Mouse (Mus musculus) myocyte (in vitro differentiated cells): Measurements from ENCODE around the gene Spata33. TPM values are rescaled to one million over a fixed set of nuclear protein-coding genes. Genes with fewer than 3 reads are reported as not detected.
"Not testable (repeated sequence)": the region's sequence is repeated elsewhere in the genome, so short reads cannot be mapped to it uniquely, and the experiment has no call there.

Experiments
- H3K27me3 ChIP-seq: one replicate; pipeline ENCODE4 v1.6.1; 2011; ENCODE audit not compliant: control insufficient read depth, insufficient read depth, insufficient read length
- H3K36me3 ChIP-seq: one replicate; pipeline ENCODE4 v1.6.1; 2011; ENCODE audit not compliant: control insufficient read depth, insufficient read depth
- H3K4me2 ChIP-seq: one replicate; pipeline ENCODE4 v1.6.1; 2011; ENCODE audit warnings: low read depth, control low read depth
- H3K4me3 ChIP-seq: one replicate; pipeline ENCODE4 v1.5.1; 2011; ENCODE audit warnings: mild to moderate bottlenecking, control low read depth, moderate library complexity
- H3K79me2 ChIP-seq: one replicate; pipeline ENCODE4 v1.6.1; 2011; ENCODE audit not compliant: control insufficient read depth, insufficient read depth
- H3ac ChIP-seq: one replicate; pipeline ENCODE4 v1.6.1; 2011; ENCODE audit not compliant: control insufficient read depth, insufficient read length
- CEBPB ChIP-seq: IDR thresholded peaks from 2 replicates; pipeline ENCODE4 v1.6.1; 2011; ENCODE audit warnings: mild to moderate bottlenecking, moderate library complexity; ENCODE audit not compliant: poor library complexity, insufficient read depth, severe bottlenecking
- E2F4 ChIP-seq: IDR thresholded peaks from one replicate; pipeline ENCODE4 v1.6.1; 2011; ENCODE audit warnings: mild to moderate bottlenecking, control low read depth, moderate library complexity; ENCODE audit not compliant: insufficient read depth
- MAX ChIP-seq: IDR thresholded peaks from one replicate; pipeline ENCODE4 v1.6.1; 2011; ENCODE audit warnings: low read depth, mild to moderate bottlenecking, control low read depth
- MYOD1 ChIP-seq, 3 experiments: IDR thresholded peaks; one replicate each; pipeline ENCODE4 v1.6.1; 2011; ENCODE audit warnings: control low read depth in 2 of 3, low read depth in 2 of 3, mild to moderate bottlenecking in 2 of 3, moderate library complexity in 1 of 3; ENCODE audit not compliant: insufficient read length in 2 of 3, control insufficient read depth in 1 of 3
- MYOG ChIP-seq, 3 experiments: IDR thresholded peaks; one replicate each; pipeline ENCODE4 v1.6.1; 2011; ENCODE audit warnings: control low read depth in 2 of 3, low read depth in 2 of 3, mild to moderate bottlenecking in 2 of 3; ENCODE audit not compliant: insufficient read length in 2 of 3, control insufficient read depth in 1 of 3, insufficient read depth in 1 of 3
- POLR2A ChIP-seq: IDR thresholded peaks from one replicate; pipeline ENCODE4 v1.6.1; 2011; ENCODE audit warnings: low read depth, mild to moderate bottlenecking, control low read depth, moderate library complexity; ENCODE audit not compliant: insufficient read length
- POLR2AphosphoS2 ChIP-seq: IDR thresholded peaks from one replicate; pipeline ENCODE4 v1.6.1; 2011; ENCODE audit warnings: low read depth, control low read depth; ENCODE audit not compliant: insufficient read length
- REST ChIP-seq: IDR thresholded peaks from one replicate; pipeline ENCODE4 v1.6.1; 2011; ENCODE audit warnings: mild to moderate bottlenecking, control low read depth, moderate library complexity; ENCODE audit not compliant: insufficient read depth, insufficient read length
- SRF ChIP-seq: IDR thresholded peaks from one replicate; pipeline ENCODE4 v1.6.1; 2011; ENCODE audit warnings: low read depth; ENCODE audit not compliant: control insufficient read depth, insufficient read length
- TCF12 ChIP-seq: IDR thresholded peaks from one replicate; pipeline ENCODE4 v1.6.1; 2011; ENCODE audit warnings: mild to moderate bottlenecking, control low read depth; ENCODE audit not compliant: poor library complexity, insufficient read depth, severe bottlenecking
- TCF3 ChIP-seq: IDR thresholded peaks from one replicate; pipeline ENCODE4 v1.6.1; 2011; ENCODE audit warnings: low read depth, control low read depth; ENCODE audit not compliant: insufficient read length
- USF1 ChIP-seq: IDR thresholded peaks from one replicate; pipeline ENCODE4 v1.6.1; 2011; ENCODE audit warnings: low read depth, mild to moderate bottlenecking, control low read depth, moderate library complexity
- polyA plus RNA-seq: library from polyadenylated mRNA; unstranded; fragments of >200 nt; fragmentation: generic; extraction: Trizol; gene quantifications from one replicate; pipeline ENCODE4 v1.2.1, GENCODE M21; 2012; ENCODE audit warnings: missing spikeins

Gene Spata33
- polyA plus RNA-seq, 1 experiment, result 2.5 TPM

DNA sequence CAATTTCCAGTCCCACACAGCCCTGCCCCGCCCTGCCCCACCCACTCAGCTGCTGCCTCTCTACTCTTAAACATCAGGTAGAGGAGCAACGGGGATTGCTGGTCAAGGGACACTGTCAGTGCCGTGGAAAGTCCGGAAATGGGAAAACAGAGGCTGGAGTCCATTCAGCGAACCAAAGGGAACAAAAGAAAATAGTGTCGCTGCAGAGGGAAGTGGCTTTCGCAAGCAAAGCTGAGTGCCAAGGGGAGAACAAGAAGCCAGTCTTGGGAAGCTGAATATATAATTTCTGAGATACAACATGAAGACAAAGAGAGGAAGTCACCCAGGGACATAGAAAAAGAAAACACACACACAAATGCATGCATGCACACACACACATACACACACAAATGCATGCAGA is 23.8 kb upstream of the Spata33 start:
- no peak overlapping the region for H3K4me3 ChIP-seq
- H3K79me2 ChIP-seq, result no peaks in the 10 kb centered on the region
- TF ChIP-seq REST (no peak), SRF (no peak), E2F4 (no peak), MAX (no peak)
- H3K27me3 ChIP-seq, result no peaks in the 10 kb centered on the region
- H3K4me2 ChIP-seq, result no peak overlapping the region
- no peak overlapping the region for H3ac ChIP-seq
- no peaks in the 10 kb centered on the region for H3K36me3 ChIP-seq

DNA sequence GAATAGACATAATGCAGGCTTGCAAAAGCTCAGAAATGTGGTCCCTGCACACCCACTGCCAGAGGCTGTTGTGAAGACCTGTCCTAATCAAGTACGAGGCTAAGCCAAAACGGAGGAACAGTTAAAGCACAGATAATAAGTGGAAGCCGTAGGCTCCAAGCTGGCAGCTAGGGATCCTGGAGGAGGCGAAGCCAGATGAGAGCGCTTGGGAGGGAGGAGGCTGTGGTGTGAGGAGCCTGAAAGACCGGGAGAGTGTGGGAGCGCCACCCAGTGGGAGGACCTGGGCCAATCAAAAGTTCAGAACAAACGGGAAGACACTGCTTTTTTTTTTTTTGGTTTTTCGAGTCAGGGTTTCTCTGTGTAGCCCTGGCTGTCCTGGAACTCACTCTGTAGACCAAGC is 22.0 kb upstream of the Spata33 start:
- Histone ChIP-seq H3K79me2 (no peaks in the 10 kb centered on the region), H3K27me3 (no peaks in the 10 kb centered on the region), H3K4me3 (no peak overlapping the region), H3K36me3 (no peaks in the 10 kb centered on the region), H3K4me2 (no peak overlapping the region), H3ac (no peak overlapping the region)
- TF ChIP-seq MAX, result no peak

DNA sequence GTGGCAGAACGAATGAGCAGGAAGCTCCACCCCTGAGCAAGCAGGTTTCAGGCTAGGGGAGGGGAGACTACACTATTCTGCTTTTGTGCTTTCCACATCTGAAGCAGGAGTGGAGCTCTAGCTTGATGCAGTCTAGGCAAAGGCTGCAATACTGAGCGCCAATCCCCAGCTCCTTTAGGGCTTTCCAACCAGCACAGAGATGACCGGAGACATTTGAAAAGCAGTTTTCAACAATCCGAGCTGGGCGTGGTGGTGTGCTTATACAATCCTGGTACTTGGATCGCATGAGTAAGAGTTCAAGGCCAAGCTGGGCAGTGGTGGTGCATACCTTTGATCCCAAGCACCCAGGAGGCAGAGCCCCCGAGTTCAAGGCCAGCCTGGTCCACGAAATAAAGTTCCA is 20.7 kb upstream of the Spata33 start:
- H3K36me3 ChIP-seq, result no peaks in the 10 kb centered on the region
- H3K27me3 ChIP-seq, result no peaks in the 10 kb centered on the region
- no peak overlapping the region for H3K4me3 ChIP-seq
- H3K4me2 ChIP-seq, result no peak overlapping the region
- TF ChIP-seq REST, result no peak
- TF ChIP-seq MYOD1 (IDR thresholded peaks at IDR 0.05; ENCODE audit: control insufficient read depth in 1 of 3, insufficient read length in 2 of 3, low read depth in 2 of 3), result no peak
- TF ChIP-seq POLR2A, result no peak
- no peak for TF ChIP-seq TCF12
- TF ChIP-seq MAX, result no peak
- TF ChIP-seq E2F4, result no peak
- TF ChIP-seq TCF3, result no peak
- TF ChIP-seq POLR2AphosphoS2, result no peak
- TF ChIP-seq SRF, result no peak
- no peak overlapping the region for H3ac ChIP-seq
- no peaks in the 10 kb centered on the region for H3K79me2 ChIP-seq

DNA sequence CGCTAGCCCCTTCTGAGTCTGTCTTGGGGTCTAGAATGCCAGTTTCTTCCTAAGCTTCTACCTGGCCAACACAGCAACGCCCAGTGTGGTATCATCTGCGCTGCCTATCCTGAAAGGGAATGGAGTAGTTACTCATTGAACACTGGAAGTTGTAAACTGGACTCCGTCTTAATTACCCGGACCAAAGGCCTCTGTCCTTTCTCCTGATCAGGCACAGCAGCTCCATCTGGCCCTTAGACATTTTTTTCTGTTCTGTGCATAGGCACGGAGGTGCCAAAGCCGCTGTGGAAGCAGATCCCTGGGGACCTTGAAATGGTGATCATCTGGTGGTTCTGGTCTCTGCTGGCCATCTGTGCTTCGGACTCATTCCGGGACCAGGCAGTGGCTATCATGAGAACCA is 18.9 kb upstream of the Spata33 start:
- no peak for TF ChIP-seq REST
- no peak for TF ChIP-seq POLR2AphosphoS2
- TF ChIP-seq TCF3, result no peak
- TF ChIP-seq TCF12, result no peak

DNA sequence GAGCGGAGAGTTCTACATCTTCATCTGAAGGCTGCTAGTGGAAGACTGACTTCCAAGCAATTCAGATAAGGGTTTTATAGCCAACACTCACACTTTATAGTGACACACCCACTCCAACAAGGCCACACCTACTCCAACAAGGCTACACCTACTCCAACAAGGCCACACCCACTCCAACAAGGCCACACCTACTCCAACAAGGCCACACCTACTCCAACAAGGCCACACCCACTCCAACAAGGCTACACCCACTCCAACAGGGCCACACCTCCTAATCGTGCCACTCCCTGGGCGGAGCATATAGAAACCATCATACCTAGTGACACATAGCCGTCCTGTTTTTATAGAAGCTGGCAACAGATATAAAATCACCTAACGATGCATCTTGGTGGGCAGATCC is 15.6 kb upstream of the Spata33 start:
- not testable (repeated sequence) for H3K27me3 ChIP-seq, H3K36me3 ChIP-seq, H3ac ChIP-seq, H3K79me2 ChIP-seq, H3K4me2 ChIP-seq, H3K4me3 ChIP-seq

More for the DNA sequence above, 18.9 kb upstream of the Spata33 start:
- Histone ChIP-seq H3ac (no peak overlapping the region), H3K4me3 (no peak overlapping the region), H3K36me3 (no peaks in the 10 kb centered on the region), H3K79me2 (no peaks in the 10 kb centered on the region), H3K4me2 (no peak overlapping the region), H3K27me3 (no peaks in the 10 kb centered on the region)

DNA sequence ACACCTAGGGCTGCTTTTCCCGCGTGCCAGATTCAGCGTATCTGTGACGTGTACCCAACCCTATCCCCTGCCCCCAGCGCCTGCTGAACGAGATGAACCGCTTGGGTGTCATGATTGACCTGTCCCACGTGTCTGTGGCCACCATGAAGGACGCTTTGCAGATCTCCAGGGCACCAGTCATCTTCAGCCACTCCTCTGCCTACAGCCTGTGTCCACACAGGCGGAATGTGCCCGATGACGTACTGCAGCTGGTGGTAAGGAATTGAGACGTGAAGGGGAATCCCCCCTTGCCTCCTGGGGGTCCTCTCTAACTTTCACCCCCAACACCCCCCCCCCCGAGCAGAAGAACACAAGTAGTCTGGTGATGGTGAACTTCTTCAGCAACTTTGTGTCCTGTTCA is 12.8 kb upstream of the Spata33 start:
- H3K27me3 ChIP-seq, result peaks cover 3% of the 10 kb centered on the region
- H3K36me3 ChIP-seq, result no peaks in the 10 kb centered on the region
- no peak overlapping the region for H3K4me3 ChIP-seq
- no peak overlapping the region for H3ac ChIP-seq
- no peak overlapping the region for H3K4me2 ChIP-seq
- H3K79me2 ChIP-seq, result no peaks in the 10 kb centered on the region
- TF ChIP-seq USF1, result no peak
- TF ChIP-seq POLR2A, result no peak
- TF ChIP-seq SRF, result no peak
- no peak for TF ChIP-seq TCF3
- TF ChIP-seq REST, result no peak
- TF ChIP-seq MYOD1 (IDR thresholded peaks at IDR 0.05; ENCODE audit: control insufficient read depth in 1 of 3, insufficient read length in 2 of 3, low read depth in 2 of 3), result no peak
- TF ChIP-seq CEBPB, result no peak
- TF ChIP-seq POLR2AphosphoS2, result no peak
- TF ChIP-seq MYOG (IDR thresholded peaks at IDR 0.05; ENCODE audit: control insufficient read depth in 1 of 3, insufficient read depth in 1 of 3, insufficient read length in 2 of 3, low read depth in 2 of 3), result no peak
- TF ChIP-seq E2F4, result no peak
- no peak for TF ChIP-seq TCF12
- TF ChIP-seq MAX, result no peak
